ENCODE assay signal across 17 mouse cellular contexts in genomic region chr2:129952486-129952885, GRCm38 (mm10). TPM values are rescaled to one million over a fixed set of nuclear protein-coding genes. Genes with fewer than 3 reads are reported as not detected.
"Had no signal": no experiment of that assay in that cellular context is flagged by ENCODE, and none has a peak within 500 bp of the region (broad histone marks: within the 10 kb centered on the region; RNA-seq: fewer than 3 reads in every experiment).

No protein-coding gene starts in this region.

- DNase-seq: retina, postnatal 1 day; right cerebral cortex, adult 18-20 months; right cerebral cortex, postnatal 14 days; right cerebral cortex, postnatal 25 days; right cerebral cortex, postnatal 4 days; spleen, adult 18-20 months; thymus, adult 18-20 months; thymus, adult 2 months; thymus, postnatal 14 days; thymus, postnatal 25 days; thymus, postnatal 36 days; thymus, postnatal 4 days had no signal

- H3K4me3 ChIP-seq: neural tube, embryonic 13.5 days; neural tube, embryonic 15.5 days; stomach, embryonic 15.5 days had no signal

- H3K27me3 ChIP-seq: neural tube, embryonic 13.5 days; neural tube, embryonic 15.5 days; stomach, embryonic 15.5 days had no signal

- H3K9me3 ChIP-seq: neural tube, embryonic 13.5 days; neural tube, embryonic 15.5 days; stomach, embryonic 15.5 days had no signal

- H3K4me1 ChIP-seq: stomach, embryonic 15.5 days had no signal

- H3K27ac ChIP-seq: neural tube, embryonic 13.5 days; neural tube, embryonic 15.5 days; stomach, embryonic 15.5 days; stomach, postnatal 0 days had no signal

- H3K36me3 ChIP-seq: neural tube, embryonic 13.5 days; neural tube, embryonic 15.5 days; stomach, embryonic 15.5 days had no signal

RNA-seq across cellular contexts. Expression of gene Tgm3, which starts 59.7 kb away (rescaled TPM):
- polyA plus RNA-seq: neural tube, embryonic 15.5 days; small intestine, adult 2 months had no signal
